Mouse (Mus musculus) thymus, postnatal 4 days (tissue): ENCODE measurements around the gene Gm28230.

Experiments used
- DNase-seq: peaks from one replicate; pipeline ENCODE4 v3.0.0; 2021

Gm28230 gene

DNA sequence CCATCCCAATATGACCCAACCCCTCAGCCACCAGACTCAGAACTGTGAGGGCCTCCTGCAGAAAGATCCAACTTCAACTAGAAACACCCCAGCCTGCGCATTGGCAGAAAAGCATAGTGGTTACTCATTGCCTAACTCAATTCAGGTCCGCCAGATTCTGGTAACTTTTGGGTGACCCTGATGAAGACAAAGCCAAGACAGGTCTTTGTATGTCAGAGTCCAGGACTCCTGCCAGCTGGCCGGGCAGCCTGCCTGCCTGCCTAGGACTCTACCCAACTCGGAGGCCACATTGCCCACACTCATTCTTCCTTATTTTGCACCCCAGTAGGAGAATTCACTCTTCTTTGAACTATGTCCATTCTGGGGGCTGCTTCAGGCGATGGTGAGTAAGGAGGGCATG, at the start of gene Gm28230:
Gene Gm28230 (plus strand): TSS at position 178 of the 400 bp plus-strand sequence.
- DNase-seq = no peak

DNA sequence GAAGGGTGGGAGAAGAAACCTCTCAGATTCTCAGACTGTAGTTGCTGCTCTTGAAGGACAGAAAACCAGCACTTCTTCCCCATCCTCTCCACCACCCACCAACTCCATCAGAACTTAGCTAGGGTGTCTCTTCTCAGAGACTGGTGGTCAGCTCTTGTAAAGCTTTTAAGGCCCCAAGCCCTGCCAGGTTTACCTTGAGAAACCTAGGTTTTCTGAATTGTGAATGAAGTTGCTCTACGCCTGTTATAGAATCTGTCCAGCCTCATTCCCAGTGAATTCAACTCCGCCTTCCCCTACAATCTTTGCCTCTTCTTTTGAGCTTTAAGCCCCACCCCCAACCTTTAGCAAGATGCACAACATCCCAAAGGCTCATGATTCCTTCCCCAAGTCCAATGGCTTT, 49.4 kb upstream of the Gm28230 start:
- DNase-seq = no peak

DNA sequence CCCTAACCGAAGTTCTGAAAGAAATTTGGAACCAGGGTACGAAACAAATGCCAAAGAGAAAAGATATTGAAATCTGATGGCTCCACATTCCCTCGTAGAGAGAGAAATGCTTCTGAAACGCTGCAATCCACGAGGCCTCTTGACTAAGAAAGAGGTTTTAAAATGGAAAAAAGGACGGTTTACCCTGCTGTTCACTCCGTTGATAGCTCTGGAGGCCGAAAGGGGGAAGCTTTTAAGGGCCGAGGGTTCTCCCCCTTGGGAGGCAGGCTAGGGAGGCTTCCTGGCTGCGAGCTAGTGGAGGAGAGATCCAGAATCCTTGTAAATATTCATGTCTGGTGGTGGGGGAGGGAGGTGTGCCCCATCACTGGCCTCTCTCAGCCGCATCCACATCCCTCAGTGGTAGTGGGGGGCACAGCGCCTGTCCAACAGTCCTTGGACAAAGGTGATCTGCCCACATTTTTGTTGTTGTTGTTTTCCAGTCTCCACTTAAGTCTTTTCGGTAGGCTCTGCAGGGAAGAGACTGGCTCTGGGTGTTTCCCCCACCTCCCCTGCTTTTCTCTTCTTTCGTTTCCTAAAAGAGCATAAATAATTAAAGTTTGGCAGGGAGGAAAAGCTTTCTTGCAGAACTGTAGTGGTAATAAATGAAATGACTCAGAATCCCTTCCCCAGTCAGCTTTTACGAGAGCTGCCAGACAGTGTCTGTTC, 47.5 kb upstream of the Gm28230 start, which contains the start of gene Hoxd11:
Gene Hoxd11 (plus strand): TSS at position 667 of the 705 bp plus-strand sequence.
- no peak for DNase-seq

DNA sequence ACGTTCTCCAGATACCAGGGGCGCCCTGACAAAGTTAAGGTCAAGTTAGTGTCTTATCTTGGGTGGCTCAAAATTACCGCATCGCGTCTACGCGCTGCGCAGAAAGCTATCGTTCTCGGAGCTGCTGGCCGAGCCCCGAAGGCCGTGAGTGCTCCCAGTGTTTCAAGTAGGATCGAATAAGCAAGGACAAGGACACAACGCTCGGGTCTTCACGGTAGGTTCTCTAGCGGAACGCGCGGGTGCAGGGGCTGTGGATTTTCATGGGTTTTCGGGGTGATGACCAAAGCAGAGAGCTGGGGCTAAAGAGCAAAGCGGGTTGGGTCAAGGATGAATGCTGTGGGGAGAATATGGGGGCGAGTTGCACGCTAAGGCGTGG, 46.9 kb upstream of the Gm28230 start:
- no peak for DNase-seq

DNA sequence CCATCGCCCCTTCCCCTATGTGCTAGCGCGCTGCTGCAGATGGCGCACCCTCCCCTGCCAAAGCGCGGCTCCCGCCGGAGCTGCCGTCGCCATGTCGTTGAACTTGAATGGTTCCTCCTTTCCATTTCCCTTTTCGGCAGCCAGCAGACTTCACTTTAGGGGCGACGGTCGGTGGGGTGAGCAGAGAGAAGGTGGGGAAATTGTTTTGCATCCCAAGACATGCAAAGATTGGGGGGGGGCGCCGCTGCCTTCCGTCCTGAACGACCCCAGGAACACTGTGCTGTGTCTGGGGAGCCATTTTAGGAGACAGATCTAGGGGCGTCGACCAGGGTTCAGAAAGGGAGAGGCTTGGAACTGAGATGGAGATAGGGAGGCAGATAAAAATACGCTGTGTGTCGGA, 46.5 kb upstream of the Gm28230 start:
- no peak for DNase-seq

DNA sequence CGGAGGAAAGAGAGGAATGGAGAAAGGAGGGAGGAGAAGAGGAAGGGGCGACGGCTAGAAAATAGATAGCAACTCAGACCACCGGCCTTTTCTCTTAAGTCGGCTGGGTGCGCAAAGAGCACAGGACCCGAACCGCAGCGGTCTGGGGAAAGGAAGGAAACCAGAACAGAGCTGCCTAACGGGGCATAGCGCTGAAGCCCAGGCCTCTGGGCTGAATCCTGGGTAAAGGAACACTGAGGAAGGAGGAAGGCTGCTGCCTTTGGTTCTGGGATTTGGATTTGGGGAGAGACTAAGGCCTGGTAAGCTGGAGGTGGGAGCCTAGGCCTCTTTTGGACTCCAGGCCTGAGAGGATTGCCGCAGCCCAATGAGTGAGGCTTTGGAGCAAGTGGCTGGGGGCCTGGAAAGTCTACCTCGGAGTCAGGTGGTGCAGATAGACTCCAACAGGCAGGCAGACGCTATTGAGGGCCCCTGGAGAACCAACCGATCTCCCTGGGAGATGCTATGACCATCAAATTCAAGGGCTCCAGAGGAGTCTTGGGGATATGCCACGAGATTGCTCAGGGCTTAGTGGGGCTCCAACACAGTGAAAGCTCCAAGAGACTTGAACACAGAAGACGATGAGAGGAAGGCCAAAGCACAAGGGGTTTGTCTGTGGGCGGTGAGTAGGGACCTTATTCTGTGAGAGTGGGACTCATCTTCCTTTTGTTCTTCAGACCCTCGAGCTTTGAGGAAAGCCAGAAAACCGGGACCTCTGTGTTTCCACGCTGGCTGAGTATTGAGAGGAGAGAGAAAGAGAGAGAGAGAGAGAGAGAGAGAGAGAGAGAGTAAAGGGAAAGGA, 45.7 kb upstream of the Gm28230 start:
- no peak for DNase-seq

DNA sequence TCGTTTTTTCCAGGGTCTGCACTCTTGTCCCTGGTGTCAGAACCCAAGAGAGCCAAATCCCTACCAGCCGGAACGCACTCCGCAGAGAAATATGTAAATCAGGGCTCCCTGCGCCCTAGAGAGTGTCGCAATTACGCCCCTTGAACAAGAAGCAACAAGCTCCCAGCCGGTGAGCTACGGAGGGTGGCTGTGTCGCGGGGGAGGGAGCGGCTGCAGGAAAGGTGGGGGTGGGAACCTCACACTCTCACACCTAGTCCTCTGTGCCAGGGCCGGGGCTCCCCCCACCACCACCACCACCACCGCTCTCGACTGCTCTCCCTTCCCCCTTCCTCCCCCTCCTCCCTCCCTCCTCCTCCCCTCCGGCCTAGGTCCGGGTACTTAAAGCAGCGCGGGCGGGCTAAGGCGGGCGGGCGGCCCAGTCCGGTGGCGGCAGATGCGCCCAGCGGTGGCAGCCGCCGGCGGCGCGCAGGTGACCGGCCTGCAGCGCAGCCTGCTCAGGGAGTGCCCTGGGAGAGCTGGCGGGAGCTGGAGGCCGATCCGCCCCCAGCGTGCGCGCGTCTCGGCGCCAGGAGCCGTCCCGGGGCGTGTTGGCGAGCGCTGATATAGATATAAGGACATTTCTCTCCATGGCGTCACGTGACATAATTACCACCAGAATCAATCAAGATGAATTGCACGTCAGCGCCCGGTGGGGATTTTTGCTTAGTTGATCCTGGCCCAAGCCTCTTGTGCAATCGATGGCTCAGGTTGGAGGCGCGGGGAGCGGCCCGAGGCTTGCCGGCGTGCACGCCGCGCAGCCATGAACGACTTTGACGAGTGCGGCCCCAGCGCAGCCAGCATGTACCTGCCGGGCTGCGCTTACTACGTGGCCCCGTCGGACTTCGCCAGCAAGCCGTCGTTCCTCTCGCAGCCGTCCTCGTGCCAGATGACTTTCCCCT, 44.7 kb upstream of the Gm28230 start:
- DNase-seq = peak; percentile 28

DNA sequence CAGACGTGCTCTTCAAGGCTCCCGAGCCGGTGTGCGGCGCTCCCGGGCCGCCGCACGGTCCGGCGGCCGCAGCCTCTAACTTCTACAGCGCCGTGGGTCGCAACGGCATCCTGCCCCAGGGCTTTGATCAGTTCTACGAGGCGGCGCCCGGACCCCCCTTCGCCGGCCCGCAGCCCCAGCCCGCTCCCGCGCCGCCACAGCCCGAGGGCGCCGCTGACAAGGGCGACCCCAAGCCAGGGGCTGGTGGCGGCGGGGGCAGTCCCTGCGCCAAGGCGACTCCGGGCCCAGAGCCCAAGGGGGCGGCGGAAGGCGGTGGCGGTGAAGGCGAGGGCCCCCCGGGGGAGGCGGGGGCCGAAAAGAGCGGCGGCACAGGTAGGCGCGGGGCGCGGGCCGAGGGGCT, 43.7 kb upstream of the Gm28230 start:
- no peak for DNase-seq

DNA sequence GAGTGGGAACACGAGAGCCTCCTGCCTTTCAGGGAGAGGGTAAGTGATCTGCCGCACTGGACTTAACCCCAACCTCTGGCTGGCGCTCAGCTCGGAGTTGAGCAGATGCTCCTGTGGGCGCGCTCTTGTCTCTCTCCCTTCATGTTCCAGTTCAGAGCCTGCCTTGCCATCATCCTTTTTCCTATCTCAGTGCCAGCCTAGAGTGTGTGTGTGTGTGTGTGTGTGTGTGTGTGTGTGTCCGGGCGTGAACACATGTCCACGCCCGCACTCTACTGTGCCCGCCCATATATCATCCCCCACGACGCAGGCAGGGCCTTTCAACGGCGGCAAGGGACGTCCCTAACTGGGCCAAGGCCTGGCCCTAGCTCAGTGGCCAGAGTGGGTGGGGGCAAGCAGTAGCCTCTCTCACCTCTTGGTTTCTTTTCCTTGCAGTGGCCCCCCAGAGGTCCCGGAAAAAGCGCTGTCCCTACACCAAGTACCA, 43.0 kb upstream of the Gm28230 start:
- DNase-seq = no peak

DNA sequence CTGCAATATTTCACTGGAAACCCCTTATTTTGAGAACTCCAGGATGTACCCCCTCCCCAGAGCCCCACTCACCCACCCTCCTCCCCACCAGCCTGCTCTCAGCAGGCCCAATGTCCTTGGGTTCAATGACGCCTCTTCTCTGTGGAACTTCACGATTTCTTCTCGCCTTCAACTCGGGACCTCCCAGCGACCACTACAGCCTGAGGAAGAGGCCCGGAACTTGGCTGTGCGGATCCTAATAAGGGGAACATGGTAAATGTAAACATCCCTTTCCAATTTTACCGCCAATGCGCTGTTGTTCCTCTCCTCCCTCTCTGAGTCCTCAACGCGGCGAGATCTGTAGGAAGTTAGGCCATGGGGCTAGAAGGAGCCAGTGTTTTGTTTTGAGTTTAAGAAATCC, 42.4 kb upstream of the Gm28230 start:
- no peak for DNase-seq

DNA sequence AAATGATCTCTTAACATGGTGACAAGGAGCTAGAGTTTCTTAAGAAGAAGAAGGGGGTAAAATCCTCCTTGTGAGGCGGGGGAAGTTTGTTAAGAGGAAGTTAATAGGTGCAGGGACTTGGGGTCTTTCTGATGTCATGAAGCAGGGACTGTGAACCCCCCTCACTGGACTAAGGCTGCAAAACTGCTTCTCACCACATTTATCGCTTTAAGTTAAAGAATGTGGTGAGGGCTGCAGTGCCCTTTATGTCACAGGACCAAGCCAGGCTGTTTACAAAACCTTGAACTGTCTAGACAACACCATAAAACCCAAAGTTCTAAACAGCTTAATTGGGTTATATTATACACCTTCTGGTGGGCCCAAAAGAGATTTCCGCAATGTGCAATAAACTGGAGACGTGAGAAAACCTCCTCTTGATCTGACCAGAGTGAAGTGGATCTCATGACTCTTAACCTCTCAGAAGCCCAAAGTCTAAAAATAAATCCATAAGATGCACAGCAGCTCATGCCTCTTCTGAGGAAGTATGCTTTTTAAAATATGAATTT, 41.4 kb upstream of the Gm28230 start:
- DNase-seq = no peak

DNA sequence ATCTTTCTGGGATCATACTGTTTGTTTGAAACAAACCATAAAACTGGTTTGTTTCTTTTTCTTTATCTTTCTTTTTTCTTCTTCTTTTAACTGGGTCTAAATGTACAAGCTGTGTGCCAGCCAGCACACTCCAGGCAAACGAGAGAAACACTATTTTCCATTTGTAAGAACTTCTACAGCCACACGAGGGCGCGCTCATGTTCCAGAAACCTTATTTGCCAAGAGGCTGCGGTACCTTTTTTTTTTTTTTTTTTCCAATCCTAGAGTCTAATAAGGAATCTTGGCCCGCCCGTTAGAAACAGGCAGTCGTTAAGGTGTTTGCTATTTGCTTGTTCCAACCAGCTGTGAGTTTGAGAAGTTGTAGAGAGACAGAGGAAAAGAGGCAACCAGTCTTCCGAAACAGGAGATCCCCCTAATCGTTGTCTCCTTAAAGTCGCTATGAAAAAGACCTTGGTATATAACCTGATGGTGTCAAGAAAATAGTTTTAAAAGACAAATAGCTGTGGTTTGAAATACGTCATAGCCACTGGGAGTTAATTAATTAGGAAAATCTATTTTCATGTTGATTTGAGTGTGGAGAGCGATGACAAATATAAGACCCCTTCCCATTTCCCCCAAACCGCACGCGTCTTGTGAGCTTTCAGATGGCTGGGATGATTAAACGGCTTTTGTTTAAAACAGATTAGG, 40.1 kb upstream of the Gm28230 start:
- DNase-seq = peak; percentile 68

DNA sequence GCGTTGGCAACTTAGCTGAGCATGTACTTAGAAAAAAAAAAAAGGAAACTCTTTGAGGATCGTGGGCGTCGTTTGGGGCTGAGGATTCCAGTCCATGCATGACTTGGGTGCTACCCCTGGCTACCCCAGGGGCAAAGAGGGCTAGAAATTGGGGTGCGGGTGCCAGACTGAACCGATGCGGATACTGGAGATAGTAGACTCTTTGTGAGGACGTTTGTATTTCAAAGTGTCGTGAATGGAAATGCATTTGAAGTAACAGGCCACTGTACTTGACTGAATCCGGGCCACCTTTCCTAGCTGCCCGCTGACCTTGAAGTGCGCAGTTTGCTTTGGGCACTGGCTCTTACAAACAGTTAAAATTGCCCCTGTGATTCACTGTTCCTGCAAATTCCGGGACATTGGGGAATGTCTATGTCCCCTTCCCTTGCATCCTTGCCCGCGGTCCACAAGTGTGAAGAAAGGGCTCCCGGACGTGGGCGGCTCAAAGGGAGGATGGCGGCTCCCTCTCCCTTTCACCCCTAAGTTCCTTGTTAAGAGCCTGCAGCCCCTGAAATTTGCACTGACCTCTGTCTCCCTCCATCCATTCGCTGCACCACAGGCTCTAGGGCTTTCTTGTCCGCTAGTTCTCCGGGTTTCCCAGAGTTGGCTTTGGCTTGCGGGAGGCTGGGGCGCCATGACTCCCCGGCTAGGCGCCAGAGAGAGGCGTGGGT, 39.4 kb upstream of the Gm28230 start:
- DNase-seq = peak; percentile 22

DNA sequence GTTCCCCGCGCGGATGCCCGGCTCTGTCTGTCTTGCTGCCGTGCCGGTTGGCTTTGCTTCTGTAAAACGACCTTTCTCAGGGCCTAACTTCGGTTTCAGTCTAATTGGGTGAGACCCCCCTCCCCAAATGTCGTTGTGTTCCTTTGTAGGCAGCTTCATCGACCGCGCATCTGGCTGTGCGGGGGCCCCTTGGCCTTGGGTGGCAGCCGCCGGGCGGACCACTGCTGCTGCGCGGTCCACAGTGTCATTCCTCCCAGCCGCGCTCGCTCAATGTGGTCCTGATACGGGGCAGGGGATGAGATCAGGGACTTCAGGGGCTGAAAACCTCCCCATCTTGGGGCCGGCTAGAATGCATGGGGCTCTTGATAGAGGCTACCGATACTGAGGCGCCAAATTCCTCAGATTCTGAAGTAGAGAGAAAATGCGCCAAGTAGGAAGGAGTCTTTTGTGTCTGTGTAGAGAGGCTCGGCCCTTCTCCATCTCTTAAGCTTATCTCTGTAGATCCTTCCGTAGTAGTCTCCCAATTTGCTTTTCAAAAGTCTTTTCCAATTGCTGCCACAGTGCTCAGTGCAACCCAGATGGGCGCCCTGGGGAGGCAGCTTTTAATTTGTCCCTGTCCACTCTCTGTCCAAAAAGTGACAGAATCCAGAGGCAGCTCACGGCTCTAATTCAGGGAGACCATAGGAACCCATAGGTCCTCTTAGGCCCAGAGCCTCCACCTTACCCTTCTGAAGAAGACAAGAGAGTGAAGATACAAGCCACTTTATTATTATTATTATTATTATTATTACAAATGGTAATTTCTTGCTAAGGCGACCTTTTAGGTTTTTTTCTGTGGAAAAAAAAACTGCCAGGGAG, 38.6 kb upstream of the Gm28230 start:
- DNase-seq = no peak

DNA sequence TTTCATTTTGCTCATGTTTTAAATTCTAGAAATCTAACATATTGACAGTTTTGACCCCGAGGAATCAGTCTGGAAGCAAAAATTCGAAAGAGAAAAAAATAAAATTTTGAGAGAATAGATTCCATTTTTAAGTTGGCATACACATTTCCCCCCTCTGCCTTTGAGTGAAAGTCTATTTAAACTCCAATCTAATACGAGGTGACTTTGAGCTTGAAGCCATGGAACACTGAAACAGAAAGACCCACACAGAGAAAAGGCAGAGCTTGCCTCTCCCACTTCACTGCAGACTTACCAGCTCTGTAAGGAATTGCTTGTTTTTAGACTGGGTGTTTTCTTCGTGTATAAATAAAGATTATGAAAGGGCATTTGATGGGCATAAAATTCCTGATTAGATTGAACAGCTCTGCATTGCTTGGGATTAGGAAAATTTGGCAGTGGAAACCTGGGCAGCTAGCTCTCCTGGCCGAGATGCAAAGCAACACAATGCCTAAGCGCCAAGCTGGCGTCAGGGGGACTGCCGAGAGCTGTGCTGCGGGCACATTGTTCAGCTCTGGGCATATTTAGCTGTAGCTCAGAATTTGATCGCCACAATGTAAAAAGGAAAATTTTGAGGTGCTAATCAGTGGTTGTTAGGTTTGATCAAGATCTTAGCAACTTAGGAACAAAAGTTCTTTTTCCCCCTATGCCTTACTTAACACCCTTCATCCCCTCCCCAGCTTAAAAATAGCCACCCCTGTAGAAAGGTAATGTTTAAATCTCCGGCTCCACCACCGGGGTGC, 37.5 kb upstream of the Gm28230 start:
- no peak for DNase-seq

DNA sequence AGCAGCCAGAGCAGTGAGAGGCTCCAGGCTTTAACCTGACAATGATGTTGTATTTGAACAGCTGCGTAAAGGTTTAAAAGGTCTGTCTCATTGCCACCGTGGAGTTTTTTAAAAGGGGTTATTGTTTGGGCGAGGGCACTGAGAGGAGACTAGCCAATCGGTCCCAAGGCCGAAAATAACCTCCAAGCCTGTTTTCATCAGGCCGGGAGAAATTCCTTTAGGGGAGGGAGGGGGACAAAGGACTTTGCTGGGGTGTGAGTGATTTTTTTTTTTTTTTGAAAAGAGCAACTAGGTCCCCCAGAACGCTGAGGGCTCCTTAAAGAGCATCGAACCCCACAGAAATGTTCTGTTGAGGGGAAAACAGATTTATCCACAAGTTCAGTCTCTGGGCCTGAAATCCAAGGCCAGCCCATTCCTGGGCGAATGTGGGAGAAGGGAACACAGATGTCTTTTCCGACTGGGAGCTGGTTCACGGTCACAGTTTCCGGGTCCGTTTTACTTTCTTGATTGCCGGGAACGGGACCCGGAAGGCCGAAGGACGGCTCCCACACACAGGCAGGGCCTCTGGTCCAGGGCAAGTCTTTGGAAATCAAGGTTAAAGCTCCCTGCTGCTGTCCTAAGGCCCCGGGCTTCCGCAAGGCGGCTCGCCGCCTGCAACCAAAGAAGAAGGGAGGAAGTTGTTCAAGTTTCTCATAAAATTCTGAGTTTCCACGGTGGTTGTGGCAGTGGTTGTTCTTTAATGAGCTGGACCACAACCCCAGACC, 36.8 kb upstream of the Gm28230 start:
- no peak for DNase-seq

DNA sequence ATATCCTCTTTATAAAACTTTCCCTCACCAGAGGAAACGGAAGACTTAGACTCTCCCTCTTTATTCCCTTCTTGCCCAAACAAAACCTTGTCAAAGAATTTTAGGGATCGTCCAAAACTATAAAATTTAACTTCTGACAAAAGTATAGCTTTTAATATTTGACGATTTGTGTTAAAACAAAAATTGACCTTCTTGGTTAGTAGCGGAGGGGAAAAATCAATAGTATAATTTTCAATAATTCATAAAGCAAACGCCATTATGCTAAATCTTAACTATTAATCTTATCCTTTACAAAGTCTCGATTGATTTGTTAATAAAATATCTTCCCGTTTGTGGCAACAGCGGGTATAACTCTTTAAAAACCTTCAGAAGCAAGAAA, 36.2 kb upstream of the Gm28230 start:
- no peak for DNase-seq

DNA sequence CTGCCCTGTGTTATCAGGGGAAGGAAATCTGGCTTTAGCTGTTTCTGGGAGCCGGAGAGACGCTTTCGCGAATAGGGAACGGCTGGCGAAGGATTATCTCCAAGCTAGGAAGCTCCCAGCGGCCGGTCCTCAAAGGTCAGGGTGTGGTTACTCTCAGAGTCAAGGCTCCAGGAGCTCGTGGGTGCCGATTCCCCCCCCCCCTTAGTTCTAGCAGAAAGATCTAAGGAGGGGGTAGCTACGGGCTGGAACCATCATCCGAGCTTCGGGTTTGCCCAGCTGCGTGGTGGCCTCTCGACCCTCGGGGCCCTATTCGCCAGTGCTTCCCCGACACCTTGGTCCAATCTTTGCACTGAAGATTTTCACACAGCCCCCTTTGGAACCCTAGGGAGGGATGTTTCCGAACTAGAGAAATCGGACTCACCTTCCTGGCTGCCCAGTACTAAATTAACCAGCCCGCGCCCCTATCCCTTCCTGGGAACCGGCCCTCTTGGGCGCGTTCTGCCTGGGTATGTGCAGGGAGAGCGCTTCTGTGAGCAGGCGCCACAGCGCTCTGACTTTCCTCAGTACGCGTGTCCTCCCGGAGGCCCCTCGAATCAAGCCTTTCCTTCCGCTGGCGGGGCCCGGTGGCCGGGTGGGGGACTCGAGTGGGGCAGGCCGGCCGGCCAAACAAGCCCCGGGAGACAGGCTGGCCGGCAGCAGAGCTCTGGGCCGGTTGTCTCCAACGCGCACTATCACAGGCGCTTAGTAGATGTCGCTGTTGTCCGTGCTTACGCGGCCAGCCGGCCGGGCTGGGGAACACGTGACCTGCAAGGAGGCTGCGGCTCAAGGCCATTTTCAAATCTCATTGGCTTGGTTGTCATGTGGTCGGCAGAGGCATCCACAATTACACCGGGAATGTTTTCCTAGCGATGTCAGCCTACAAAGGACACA, 35.2 kb upstream of the Gm28230 start, which contains the start of gene Hoxd10:
Gene Hoxd10 (plus strand): TSS at position 903 of the 930 bp plus-strand sequence.
- DNase-seq = peak; percentile 14
